Mouse (Mus musculus) gastrocnemius, postnatal 4 days (tissue): ENCODE results near the gene Fmo6. TPM values are rescaled to one million over a fixed set of nuclear protein-coding genes. Genes with fewer than 3 reads are reported as not detected.

Experiments
- total RNA-seq, 2 experiments: library from RNA; stranded (reverse); gene quantifications; 2 replicates each; pipeline ENCODE4 v1.2.3; 2021

The Fmo6 gene
- total RNA-seq, 2 experiments from 2014 or later: 0.16 TPM; not detected in 1

Other genes with a start within 250 kb of the Fmo6 start
- 100 to 1,000 TPM; 137 to 139 TPM for gene Prrc2c, start 197.0 kb downstream of the Fmo6 start, total RNA-seq
- gene Fmo4, start 123.5 kb downstream of the Fmo6 start, total RNA-seq: under 1 TPM in 1 of 2 experiments, not detected in 1; 0.15 TPM
- 10 to 100 TPM; 49.6 to 62.8 TPM for gene Fmo1, start 70.9 kb downstream of the Fmo6 start, total RNA-seq
- gene Fmo2, start 38.8 kb downstream of the Fmo6 start, total RNA-seq: 1 to 10 TPM; 2.7 to 3.4 TPM
- gene Fmo3, start 47.0 kb upstream of the Fmo6 start, total RNA-seq: not detected
- not detected for gene Mroh9, start 148.2 kb upstream of the Fmo6 start, total RNA-seq